Mouse (Mus musculus): ENCODE results near the gene Taar6.

Gene Taar6

DNA sequence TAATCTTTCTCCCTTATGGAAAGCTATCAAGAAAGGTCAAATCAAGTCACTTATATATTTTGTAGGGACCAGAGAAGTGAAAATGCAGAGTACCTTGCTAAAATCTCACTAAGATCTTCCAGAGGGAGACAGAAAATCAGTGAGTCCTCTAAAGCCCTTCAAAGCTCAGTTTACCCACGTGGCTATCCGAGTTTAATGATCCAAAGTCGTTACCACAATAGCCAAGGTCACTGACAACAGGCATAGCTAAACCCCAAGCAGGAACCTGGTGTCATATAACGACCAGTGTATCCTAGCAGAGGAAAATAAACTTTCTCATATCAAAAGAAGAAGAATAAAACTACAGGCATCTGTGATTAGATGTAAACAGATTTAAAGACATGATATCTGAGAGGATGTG, 47.8 kb downstream of the Taar6 start:
- no peak for DNase-seq (ENCODE audit: low read depth, low spot score)

Measured in forelimb bud, embryonic 11.5 days (tissue).